ENCODE assay signal across 8 mouse cellular contexts in the genomic region with DNA sequence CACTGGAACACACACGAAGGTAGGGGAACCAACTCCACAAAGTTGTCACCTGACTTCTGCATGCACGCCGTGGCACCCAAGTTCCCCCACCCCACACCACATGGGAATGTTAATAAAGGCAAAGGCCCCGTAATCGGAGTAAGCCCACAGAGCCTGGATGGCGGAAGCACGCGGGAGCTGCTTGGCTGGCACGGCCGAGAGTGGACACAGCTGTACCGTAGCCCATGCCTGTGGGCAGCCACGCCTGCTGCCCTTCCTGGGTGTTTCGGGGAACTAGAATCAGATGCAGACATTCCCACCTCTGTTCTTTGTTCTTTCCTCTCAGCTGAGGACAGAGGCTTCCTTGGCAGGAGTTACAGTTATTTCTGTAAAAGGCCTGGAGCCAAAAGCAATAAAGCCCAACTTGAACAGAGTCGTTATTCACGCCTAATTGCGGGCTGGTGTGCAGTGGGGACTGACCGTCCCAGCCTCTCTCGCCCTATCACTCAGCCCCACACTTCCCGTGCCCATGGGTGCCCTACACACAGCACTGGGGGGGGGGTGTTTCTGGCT. TPM values are rescaled to one million over a fixed set of nuclear protein-coding genes. Genes with fewer than 3 reads are reported as not detected.
A peak's percentile ranks its signal among the peaks of the same experiment; 100 is the strongest.
DNase-seq lines count a peak whose midpoint lies in the region; ATAC-seq and TF ChIP-seq lines count a peak whose summit lies in the region.

No protein-coding gene starts in this region.

- H3K79me2 ChIP-seq in C2C12 (ENCODE audit: control insufficient read depth, insufficient read depth): no peaks in the 10 kb centered on the region

- H3K27ac ChIP-seq in cerebellum, adult 2 months (ENCODE audit: insufficient read depth, low read length): peak overlapping the region; percentile 43; the same call in 1 of the 2 replicates
- H3K27ac ChIP-seq in forebrain, postnatal 0 days (ENCODE audit: low read depth, low read length): 0 out of 2 replicates have a peak overlapping the region, but pooled peaks have one; percentile 22
- peak overlapping the region; percentile 27 for H3K27ac ChIP-seq in kidney, adult 2 months (ENCODE audit: insufficient read depth, low read depth, low read length)
- H3K27ac ChIP-seq in thymus, adult 2 months (ENCODE audit: control insufficient read depth, insufficient read depth, low read length): no peak overlapping the region

- H3K4me2 ChIP-seq in forebrain, postnatal 0 days (ENCODE audit: low read depth): no peak overlapping the region

- TF ChIP-seq CTCF in cerebellum, adult 2 months (IDR thresholded peaks at IDR 0.05; ENCODE audit: borderline replicate concordance, insufficient read depth, low read depth, low read length): no peak
- no peak for TF ChIP-seq CTCF in C2C12 (IDR thresholded peaks at IDR 0.05; ENCODE audit: control insufficient read depth, insufficient read depth, insufficient read length)
- TF ChIP-seq CTCF in forebrain, postnatal 0 days (IDR thresholded peaks at IDR 0.05; ENCODE audit: low read depth): no peak
- TF ChIP-seq CTCF in kidney, adult 2 months (conservative IDR thresholded peaks at IDR 0.05; ENCODE audit: insufficient read depth, insufficient read length, low read depth, low read length): no peak
- TF ChIP-seq CTCF in thymus, adult 2 months (IDR thresholded peaks at IDR 0.05; ENCODE audit: borderline replicate concordance, control insufficient read depth, extremely low read depth, insufficient read depth, low read length, poor library complexity): no peak

- peak; percentile 76 for ATAC-seq in forebrain, postnatal 0 days

- DNase-seq in cerebellum, adult 2 months: peak in 1 of 2 experiments; percentile 28
- DNase-seq in cerebellum, postnatal 36 days: no peak
- peak; percentile 30 for DNase-seq in forebrain, postnatal 0 days
- peak; percentile 83 for DNase-seq in kidney, adult 2 months
- peak; percentile 50 for DNase-seq in lung, postnatal 36 days
- no peak for DNase-seq in thymus, adult 2 months
- DNase-seq in adrenal gland, postnatal 25 days: no peak

- no peak overlapping the region for H3ac ChIP-seq in C2C12 (ENCODE audit: control insufficient read depth, insufficient read length, low read depth)

- no peaks in the 10 kb centered on the region for H3K36me3 ChIP-seq in C2C12 (ENCODE audit: control insufficient read depth, insufficient read depth)
- no peaks in the 10 kb centered on the region for H3K36me3 ChIP-seq in forebrain, postnatal 0 days (ENCODE audit: insufficient read depth)
- no peaks in the 10 kb centered on the region for H3K36me3 ChIP-seq in kidney, adult 2 months (ENCODE audit: control insufficient read depth, insufficient read depth, low read length)
- H3K36me3 ChIP-seq in thymus, adult 2 months (ENCODE audit: control insufficient read depth, insufficient read depth, low read length): no peaks in the 10 kb centered on the region

- H3K9me3 ChIP-seq in forebrain, postnatal 0 days (ENCODE audit: low read length): no peaks in the 10 kb centered on the region

- H3K4me3 ChIP-seq in cerebellum, adult 2 months (replicated peaks; ENCODE audit: insufficient read depth, low read depth, low read length): no peak overlapping the region
- no peak overlapping the region for H3K4me3 ChIP-seq in C2C12 (ENCODE audit: insufficient read depth, poor library complexity, severe bottlenecking)
- H3K4me3 ChIP-seq in forebrain, postnatal 0 days (ENCODE audit: low read depth, low read length): no peak overlapping the region
- no peak overlapping the region for H3K4me3 ChIP-seq in kidney, adult 2 months (ENCODE audit: insufficient read depth, low read depth, low read length)
- no peak overlapping the region for H3K4me3 ChIP-seq in thymus, adult 2 months (ENCODE audit: control insufficient read depth, insufficient read depth, low read length)

- TF ChIP-seq POLR2A in cerebellum, adult 2 months (IDR thresholded peaks at IDR 0.05; ENCODE audit: borderline replicate concordance, insufficient read depth, low read length): no peak
- no peak for TF ChIP-seq POLR2A in kidney, adult 2 months (IDR thresholded peaks at IDR 0.05; ENCODE audit: low read depth, low read length)
- TF ChIP-seq POLR2A in thymus, adult 2 months (IDR thresholded peaks at IDR 0.05; ENCODE audit: control insufficient read depth, extremely low read depth, insufficient read depth, low read length, poor library complexity): no peak

- H3K27me3 ChIP-seq in cerebellum, adult 2 months (ENCODE audit: control insufficient read depth, insufficient read depth, low read length): peaks cover 1% of the 10 kb centered on the region; the same call in 1 of the 2 replicates
- H3K27me3 ChIP-seq in C2C12 (ENCODE audit: control insufficient read depth, insufficient read depth, insufficient read length): no peaks in the 10 kb centered on the region
- H3K27me3 ChIP-seq in forebrain, postnatal 0 days (ENCODE audit: insufficient read depth, low read length): no peaks in the 10 kb centered on the region
- H3K27me3 ChIP-seq in kidney, adult 2 months (replicated peaks; ENCODE audit: control insufficient read depth, insufficient read depth, low read length): no peaks in the 10 kb centered on the region
- no peaks in the 10 kb centered on the region for H3K27me3 ChIP-seq in thymus, adult 2 months (ENCODE audit: control insufficient read depth, insufficient read depth, low read length)

- no peak overlapping the region for H3K9ac ChIP-seq in forebrain, postnatal 0 days

- H3K4me1 ChIP-seq in cerebellum, adult 2 months (ENCODE audit: control insufficient read depth, insufficient read depth, low read length): no peaks in the 10 kb centered on the region
- H3K4me1 ChIP-seq in forebrain, postnatal 0 days (ENCODE audit: insufficient read depth): peaks cover 4% of the 10 kb centered on the region; the same call in 1 of the 2 replicates
- peaks cover 34% of the 10 kb centered on the region for H3K4me1 ChIP-seq in kidney, adult 2 months (ENCODE audit: control insufficient read depth, insufficient read depth, low read length)
- H3K4me1 ChIP-seq in thymus, adult 2 months (replicated peaks; ENCODE audit: control insufficient read depth, insufficient read depth, low read length): no peaks in the 10 kb centered on the region

- WGBS in cerebellum, adult 2 months: 18% methylated on average over 19 of the region's 19 CpGs
- WGBS in forebrain, postnatal 0 days: 41% methylated on average over 19 of the region's 19 CpGs
- 11% methylated on average over 19 of the region's 19 CpGs for WGBS in kidney, adult 2 months
- WGBS in thymus, adult 2 months: 80% methylated on average over 19 of the region's 19 CpGs

- no peaks in the 10 kb centered on the region for H3K79me3 ChIP-seq in C2C12 (ENCODE audit: low read depth)

TF ChIP-seq in C2C12, 6 proteins besides CTCF, POLR2A, EP300 and RAD21:
- TF ChIP-seq MYOD1 (IDR thresholded peaks at IDR 0.05; ENCODE audit: control insufficient read depth, insufficient read length, low read depth) (peak; percentile 35), FOSL1 (IDR thresholded peaks at IDR 0.05; ENCODE audit: insufficient read depth, low read length, poor library complexity, severe bottlenecking) (no peak)

RNA-seq across cellular contexts. Expression of a gene that starts 12.8 kb away (rescaled TPM):
- 39.2 and 40.0 TPM in 2 replicates for polyA plus RNA-seq in cerebellum, adult 2 months (2012; rRNA removed)
- 25.8 TPM for polyA plus RNA-seq in C2C12 (2012; fragmentation: generic; extraction: Trizol)
- 65.6 and 95.6 TPM in 2 replicates for total RNA-seq in forebrain, postnatal 0 days (2014; rRNA removed)
- 54.4 and 67.5 TPM in 2 replicates for polyA plus RNA-seq in forebrain, postnatal 0 days (2015; fragmentation: Nextera tagmentation; extraction: Ambion mirVana)
- 18.6 and 23.8 TPM in 2 replicates for polyA plus RNA-seq in kidney, adult 2 months (2012; rRNA removed)
- polyA plus RNA-seq in thymus, adult 2 months (2012; rRNA removed): 19.3 and 24.3 TPM in 2 replicates
- 54.4 and 55.9 TPM in 2 replicates for total RNA-seq in adrenal gland, postnatal 25 days (2021)

Comparison
In these comparisons a context has a peak if more than half of its experiments do, and no peak if none do; other contexts are left out.
1. DNase-seq: peak in forebrain, postnatal 0 days (single experiment), kidney, adult 2 months (single experiment) and lung, postnatal 36 days (single experiment); none in cerebellum, postnatal 36 days (0 of 2), thymus, adult 2 months (single experiment) and adrenal gland, postnatal 25 days (single experiment).